Mouse (Mus musculus): Measurements from ENCODE around the gene Atp6v1b1. TPM values are rescaled to one million over a fixed set of nuclear protein-coding genes. Genes with fewer than 3 reads are reported as not detected.

The Atp6v1b1 gene
- polyA plus RNA-seq, 1 experiment, result 0.35 TPM

DNA sequence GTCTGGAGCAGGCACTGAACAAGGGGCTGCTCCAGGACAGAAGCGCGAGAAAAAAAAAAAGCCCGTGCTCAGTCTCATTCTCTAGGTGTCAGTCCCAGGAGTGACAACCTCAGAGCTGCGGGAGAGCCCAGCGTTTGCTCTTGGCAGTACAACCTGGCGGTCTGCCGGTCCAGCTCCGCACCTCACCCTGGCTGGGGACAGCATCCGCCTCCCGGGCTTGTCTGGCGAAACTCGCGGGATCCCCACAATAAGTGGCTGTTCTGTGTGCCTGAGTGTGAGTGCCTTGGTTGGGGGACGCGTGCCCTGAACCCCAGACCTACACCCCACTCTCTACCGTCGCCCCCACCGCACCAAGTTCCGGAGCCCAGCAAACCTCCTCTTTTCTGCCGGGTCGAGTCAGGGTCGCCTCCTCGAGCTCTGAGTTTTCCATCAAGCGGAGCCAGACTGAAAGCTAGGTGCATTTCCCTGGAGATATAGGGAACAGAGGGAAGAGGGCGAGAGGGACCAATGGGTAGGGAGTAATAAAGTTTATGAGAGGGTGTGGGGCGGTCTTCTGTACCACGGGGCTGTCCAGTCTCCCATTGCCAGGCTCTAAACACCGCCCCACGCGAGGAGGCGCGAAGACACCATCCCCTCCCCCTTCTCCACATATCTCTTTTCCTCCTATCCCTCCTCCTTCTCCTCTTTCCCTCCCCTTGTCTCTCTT, 32.3 kb upstream of the Atp6v1b1 start:
- no peak for TF ChIP-seq POLR2A (IDR thresholded peaks at IDR 0.05; ENCODE audit: control insufficient read depth, extremely low read depth, insufficient read depth, low read length, poor library complexity)
- no peak for TF ChIP-seq CTCF (IDR thresholded peaks at IDR 0.05; ENCODE audit: borderline replicate concordance, control insufficient read depth, extremely low read depth, insufficient read depth, low read length, poor library complexity)
- no peak overlapping the region for H3K27ac ChIP-seq (ENCODE audit: control insufficient read depth, insufficient read depth, low read length)
- H3K27me3 ChIP-seq (ENCODE audit: control insufficient read depth, insufficient read depth, low read length), result peaks cover 57% of the 10 kb centered on the region
- WGBS, result 5% methylated on average over 28 of the region's 32 CpGs
- DNase-seq, result no peak
- H3K36me3 ChIP-seq (ENCODE audit: control insufficient read depth, insufficient read depth, low read length), result no peaks in the 10 kb centered on the region
- H3K4me3 ChIP-seq (ENCODE audit: control insufficient read depth, insufficient read depth, low read length), result peak overlapping the region; percentile 1; the same call in 1 of the 2 replicates
- peaks cover 20% of the 10 kb centered on the region for H3K4me1 ChIP-seq (replicated peaks; ENCODE audit: control insufficient read depth, insufficient read depth, low read length)

DNA sequence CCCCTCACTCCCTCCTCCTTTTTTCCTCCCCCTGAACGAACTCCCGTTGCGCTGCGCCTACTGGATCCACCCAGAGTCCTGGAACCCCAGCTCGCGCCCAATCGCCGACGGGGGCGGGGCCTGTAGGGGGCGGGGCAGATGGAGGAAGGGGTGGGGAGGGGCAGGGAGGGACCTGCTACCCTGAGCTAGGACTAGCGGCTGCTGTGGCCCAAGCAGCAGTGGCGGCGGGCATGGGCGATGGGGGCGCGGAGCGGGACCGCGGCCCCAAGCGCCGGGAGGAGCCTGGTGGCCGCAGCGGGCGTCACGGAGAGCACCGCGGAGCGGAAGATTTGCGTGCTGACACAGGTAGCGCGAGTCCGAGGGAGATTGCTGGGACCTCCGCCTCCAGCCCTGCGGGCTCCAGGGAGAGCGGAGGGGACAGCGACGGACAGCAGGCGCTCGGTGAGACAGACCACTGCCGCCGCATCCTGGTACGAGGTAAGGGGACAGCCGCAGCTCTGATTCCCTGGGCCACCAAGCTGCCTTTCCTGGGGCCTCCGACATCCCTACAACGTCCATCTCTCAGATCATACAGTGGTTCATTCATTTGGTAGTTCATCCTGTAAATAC, 31.6 kb upstream of the Atp6v1b1 start, which contains the start of gene Vax2:
Gene Vax2, plus strand, starts transcription at position 198 of the 609 bp plus-strand sequence.
- under 1% methylated on average over 46 of the region's 46 CpGs for WGBS
- no peaks in the 10 kb centered on the region for H3K36me3 ChIP-seq (ENCODE audit: control insufficient read depth, insufficient read depth, low read length)
- peak; percentile 54 for DNase-seq
- peak within 1 kb of the TSS; percentile 20 for H3K4me3 ChIP-seq (ENCODE audit: control insufficient read depth, insufficient read depth, low read length)
- peaks cover 23% of the 10 kb centered on the region for H3K4me1 ChIP-seq (replicated peaks; ENCODE audit: control insufficient read depth, insufficient read depth, low read length)
- H3K27me3 ChIP-seq (ENCODE audit: control insufficient read depth, insufficient read depth, low read length), result peaks cover 61% of the 10 kb centered on the region
- no peak for TF ChIP-seq POLR2A (IDR thresholded peaks at IDR 0.05; ENCODE audit: control insufficient read depth, extremely low read depth, insufficient read depth, low read length, poor library complexity)
- no peak for TF ChIP-seq CTCF (IDR thresholded peaks at IDR 0.05; ENCODE audit: borderline replicate concordance, control insufficient read depth, extremely low read depth, insufficient read depth, low read length, poor library complexity)
- H3K27ac ChIP-seq (ENCODE audit: control insufficient read depth, insufficient read depth, low read length), result no peak within 1 kb of the TSS

- WGBS, result 15% methylated on average over 45 of the region's 45 CpGs
- Histone ChIP-seq H3K27ac (ENCODE audit: control insufficient read depth, insufficient read depth, low read length) (no peak overlapping the region), H3K36me3 (ENCODE audit: control insufficient read depth, insufficient read depth, low read length) (no peaks in the 10 kb centered on the region), H3K27me3 (ENCODE audit: control insufficient read depth, insufficient read depth, low read length) (peaks cover 56% of the 10 kb centered on the region), H3K4me3 (ENCODE audit: control insufficient read depth, insufficient read depth, low read length) (no peak overlapping the region), H3K4me1 (replicated peaks; ENCODE audit: control insufficient read depth, insufficient read depth, low read length) (peaks cover 23% of the 10 kb centered on the region)
- TF ChIP-seq CTCF (IDR thresholded peaks at IDR 0.05; ENCODE audit: borderline replicate concordance, control insufficient read depth, extremely low read depth, insufficient read depth, low read length, poor library complexity) (no peak), POLR2A (IDR thresholded peaks at IDR 0.05; ENCODE audit: control insufficient read depth, extremely low read depth, insufficient read depth, low read length, poor library complexity) (no peak)
- no peak for DNase-seq
Observed at GRCm38 (mm10) chr6:83711725-83712475, 30.9 kb upstream of the Atp6v1b1 start.

DNA sequence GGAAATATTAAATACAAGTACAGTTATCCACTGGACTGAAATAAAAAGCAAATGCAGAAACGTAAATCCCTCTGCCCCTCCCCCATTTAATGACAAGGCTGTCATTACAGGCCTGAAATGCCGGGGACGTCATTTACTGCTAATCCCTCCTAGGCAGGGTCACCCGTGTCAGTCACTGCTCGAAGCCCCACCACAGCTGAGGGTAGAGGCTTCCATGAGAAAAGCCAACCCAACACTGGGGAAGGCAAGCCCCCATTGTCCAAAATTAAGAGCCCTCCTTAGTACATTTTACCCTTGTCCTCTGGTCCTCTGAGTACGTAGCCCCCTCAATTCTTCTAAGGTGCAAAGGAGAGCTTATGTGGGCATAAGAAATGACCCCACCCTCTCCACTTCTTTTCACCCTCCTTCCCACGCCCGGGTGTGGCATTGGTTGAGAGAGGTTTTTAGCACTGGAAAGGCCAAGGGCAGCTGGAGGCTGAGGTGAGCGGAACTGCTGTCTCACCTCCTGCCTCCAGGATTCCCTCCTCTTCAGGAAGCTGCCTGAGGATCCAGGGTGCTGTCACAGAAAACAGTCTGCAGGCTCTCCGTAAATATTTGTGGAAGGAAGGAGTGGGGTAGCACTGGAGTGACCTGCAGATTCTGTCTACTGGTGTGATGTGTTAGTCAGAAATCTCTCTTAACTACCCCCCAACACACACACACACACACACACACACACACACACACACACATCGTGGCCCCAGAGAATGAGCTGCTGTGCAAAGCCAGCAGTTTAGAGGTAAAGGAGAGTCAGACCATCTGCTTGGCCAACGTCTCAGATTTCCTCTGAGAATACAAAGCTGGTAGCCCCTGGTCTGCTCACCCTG, 29.3 kb upstream of the Atp6v1b1 start:
- peaks cover 23% of the 10 kb centered on the region for H3K4me1 ChIP-seq (replicated peaks; ENCODE audit: control insufficient read depth, insufficient read depth, low read length)
- DNase-seq, result no peak
- no peaks in the 10 kb centered on the region for H3K36me3 ChIP-seq (ENCODE audit: control insufficient read depth, insufficient read depth, low read length)
- peaks cover 56% of the 10 kb centered on the region for H3K27me3 ChIP-seq (ENCODE audit: control insufficient read depth, insufficient read depth, low read length)
- no peak for TF ChIP-seq POLR2A (IDR thresholded peaks at IDR 0.05; ENCODE audit: control insufficient read depth, extremely low read depth, insufficient read depth, low read length, poor library complexity)
- TF ChIP-seq CTCF (IDR thresholded peaks at IDR 0.05; ENCODE audit: borderline replicate concordance, control insufficient read depth, extremely low read depth, insufficient read depth, low read length, poor library complexity), result no peak
- H3K27ac ChIP-seq (ENCODE audit: control insufficient read depth, insufficient read depth, low read length), result no peak overlapping the region
- no peak overlapping the region for H3K4me3 ChIP-seq (ENCODE audit: control insufficient read depth, insufficient read depth, low read length)
- 15% methylated on average over 12 of the region's 12 CpGs for WGBS

DNA sequence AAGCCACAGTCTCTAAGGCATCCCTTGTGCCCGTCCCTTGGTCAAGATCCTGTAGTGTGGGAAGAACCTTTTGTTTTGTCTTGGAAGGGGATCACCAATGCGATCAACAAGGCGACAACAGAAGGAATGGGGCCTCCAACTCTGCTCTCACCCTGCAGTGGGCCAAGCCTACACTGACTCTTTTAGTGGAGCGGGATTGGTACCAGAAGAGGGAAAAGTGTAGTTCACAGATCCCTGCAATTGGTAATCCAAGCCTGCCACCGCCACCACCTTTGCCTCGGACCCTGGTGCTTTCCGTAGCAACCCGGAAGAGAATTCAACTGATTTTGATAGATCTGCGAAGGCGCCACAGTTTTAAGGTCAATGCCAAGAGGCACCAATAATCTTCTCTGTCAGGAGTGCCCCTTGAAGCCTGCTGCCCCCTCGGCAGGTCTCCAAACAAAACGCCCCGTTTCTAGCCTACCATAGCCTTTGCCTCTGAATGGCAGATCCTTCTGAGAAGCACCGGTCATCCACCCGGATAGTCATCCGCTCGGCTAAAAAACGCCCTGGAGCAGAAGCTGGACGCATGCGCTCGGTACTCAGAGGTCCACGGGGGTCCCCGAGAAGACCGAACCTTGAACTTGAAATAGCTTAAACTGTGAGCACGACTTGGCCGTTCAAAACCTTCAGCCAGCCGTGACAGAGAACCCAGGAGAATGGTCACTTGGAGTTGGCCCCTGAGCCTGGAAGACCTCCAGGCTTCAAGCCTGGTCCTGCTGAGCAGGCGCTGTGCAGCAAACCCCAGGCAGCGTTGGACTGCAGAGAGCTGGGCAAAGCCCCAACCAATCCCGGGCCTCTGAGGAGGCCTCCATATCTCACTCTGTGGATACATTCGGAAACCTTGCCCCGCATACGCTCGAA, 28.3 kb upstream of the Atp6v1b1 start:
- peaks cover 52% of the 10 kb centered on the region for H3K27me3 ChIP-seq (ENCODE audit: control insufficient read depth, insufficient read depth, low read length)
- DNase-seq, result no peak
- TF ChIP-seq POLR2A (IDR thresholded peaks at IDR 0.05; ENCODE audit: control insufficient read depth, extremely low read depth, insufficient read depth, low read length, poor library complexity) (no peak), CTCF (IDR thresholded peaks at IDR 0.05; ENCODE audit: borderline replicate concordance, control insufficient read depth, extremely low read depth, insufficient read depth, low read length, poor library complexity) (no peak)
- WGBS, result 8% methylated on average over 34 of the region's 34 CpGs
- no peak overlapping the region for H3K27ac ChIP-seq (ENCODE audit: control insufficient read depth, insufficient read depth, low read length)
- H3K4me1 ChIP-seq (replicated peaks; ENCODE audit: control insufficient read depth, insufficient read depth, low read length), result peaks cover 23% of the 10 kb centered on the region
- no peaks in the 10 kb centered on the region for H3K36me3 ChIP-seq (ENCODE audit: control insufficient read depth, insufficient read depth, low read length)
- no peak overlapping the region for H3K4me3 ChIP-seq (ENCODE audit: control insufficient read depth, insufficient read depth, low read length)
